Mouse (Mus musculus): ENCODE measurements around the gene Rinl. TPM values are rescaled to one million over a fixed set of nuclear protein-coding genes. Genes with fewer than 3 reads are reported as not detected.

Gene Rinl
- polyA plus RNA-seq, 1 experiment from 2014 or later: 1.9 TPM

DNA sequence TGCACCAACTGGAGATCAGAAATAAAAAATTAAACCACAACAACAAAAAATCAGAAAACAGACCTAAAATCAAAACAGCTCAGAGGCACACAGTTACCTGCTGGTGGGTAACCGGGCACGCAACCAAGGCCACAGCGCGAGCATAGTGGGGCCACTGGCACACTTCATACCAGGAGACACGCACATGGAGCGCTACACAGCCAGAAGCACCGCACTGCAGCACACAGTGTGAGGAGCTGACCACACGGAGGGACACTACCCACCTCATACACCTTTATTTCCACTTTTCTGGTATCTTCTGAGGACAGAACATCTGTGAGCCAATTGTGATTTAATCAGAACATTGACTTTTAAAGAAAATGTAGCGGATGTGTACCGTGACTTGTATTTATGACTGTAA, 28.2 kb downstream of the Rinl start:
- peaks cover 48% of the 10 kb centered on the region for H3K4me1 ChIP-seq (ENCODE audit: control insufficient read depth, insufficient read depth, low read length)
- no peak for DNase-seq (ENCODE audit: low spot score, missing footprints)
- no peaks in the 10 kb centered on the region for H3K27me3 ChIP-seq (ENCODE audit: control insufficient read depth, insufficient read depth, low read length)
- H3K4me2 ChIP-seq: no peak overlapping the region
- WGBS: 93% methylated on average over 10 of the region's 10 CpGs
- peaks cover 76% of the 10 kb centered on the region for H3K36me3 ChIP-seq (ENCODE audit: control insufficient read depth, insufficient read depth, low read length)
- H3K27ac ChIP-seq (ENCODE audit: low read depth, low read length): no peak overlapping the region
- no peak overlapping the region for H3K4me3 ChIP-seq (ENCODE audit: low read depth, low read length)
- no peak overlapping the region for H3K9ac ChIP-seq (ENCODE audit: low read length)
- no peak for ATAC-seq (ENCODE audit: low FRiP score)
- no peaks in the 10 kb centered on the region for H3K9me3 ChIP-seq (ENCODE audit: control insufficient read depth, low read length)

DNA sequence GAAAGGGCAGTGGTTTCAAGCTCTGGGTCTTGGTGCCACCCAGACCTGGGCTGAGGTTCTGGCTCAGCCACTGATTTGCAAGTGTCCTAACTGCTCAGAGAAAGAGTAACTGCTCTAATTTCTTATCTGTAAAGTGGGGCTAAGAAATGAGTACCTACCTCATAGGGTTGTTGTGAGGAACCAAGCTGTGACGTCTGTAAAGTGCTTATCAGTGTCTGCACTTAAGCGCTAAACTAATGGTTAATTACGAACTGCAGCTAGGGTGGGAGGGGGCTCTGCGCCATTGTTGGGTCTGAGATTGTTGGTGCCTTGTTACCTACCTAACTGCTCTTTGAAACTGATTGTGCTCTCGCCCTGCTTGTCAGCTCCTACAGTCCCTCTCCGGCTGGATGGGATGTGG, 28.8 kb downstream of the Rinl start:
- Histone ChIP-seq H3K9ac (ENCODE audit: low read length) (no peak overlapping the region), H3K9me3 (ENCODE audit: control insufficient read depth, low read length) (no peaks in the 10 kb centered on the region), H3K27me3 (ENCODE audit: control insufficient read depth, insufficient read depth, low read length) (no peaks in the 10 kb centered on the region), H3K36me3 (ENCODE audit: control insufficient read depth, insufficient read depth, low read length) (peaks cover 76% of the 10 kb centered on the region), H3K4me2 (no peak overlapping the region), H3K4me3 (ENCODE audit: low read depth, low read length) (no peak overlapping the region), H3K4me1 (ENCODE audit: control insufficient read depth, insufficient read depth, low read length) (peaks cover 42% of the 10 kb centered on the region), H3K27ac (ENCODE audit: low read depth, low read length) (no peak overlapping the region)
- DNase-seq (ENCODE audit: low spot score, missing footprints) (peak; percentile 86), ATAC-seq (ENCODE audit: low FRiP score) (no peak)
- 84% methylated on average over 6 of the region's 6 CpGs for WGBS

DNA sequence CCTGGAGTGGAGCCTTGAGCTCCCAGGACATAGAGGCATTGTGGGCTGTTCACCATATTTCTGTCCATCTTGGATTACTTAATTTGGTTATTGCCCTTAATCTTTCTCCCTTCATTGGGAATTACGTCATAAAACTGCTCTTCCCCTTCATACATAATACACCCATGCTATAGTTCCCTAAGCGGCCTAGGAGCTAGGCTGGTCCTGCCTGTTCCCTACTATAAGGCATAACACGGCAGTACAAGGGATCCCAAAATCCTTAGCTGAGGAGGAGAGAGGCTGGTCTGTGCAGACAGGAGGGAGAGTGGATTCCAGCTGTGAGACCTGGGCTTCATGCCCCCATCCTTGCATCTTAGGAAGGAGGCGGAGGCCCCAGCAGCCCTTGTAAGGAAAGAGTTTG, 29.2 kb downstream of the Rinl start:
- H3K36me3 ChIP-seq (ENCODE audit: control insufficient read depth, insufficient read depth, low read length): peaks cover 77% of the 10 kb centered on the region
- no peak overlapping the region for H3K4me2 ChIP-seq
- H3K4me3 ChIP-seq (ENCODE audit: low read depth, low read length): no peak overlapping the region
- H3K27ac ChIP-seq (ENCODE audit: low read depth, low read length): no peak overlapping the region; the same call in 1 of the 2 replicates
- no peaks in the 10 kb centered on the region for H3K27me3 ChIP-seq (ENCODE audit: control insufficient read depth, insufficient read depth, low read length)
- no peak overlapping the region for H3K9ac ChIP-seq (ENCODE audit: low read length)
- H3K4me1 ChIP-seq (ENCODE audit: control insufficient read depth, insufficient read depth, low read length): peaks cover 39% of the 10 kb centered on the region
- DNase-seq (ENCODE audit: low spot score, missing footprints) (peak; percentile 85), ATAC-seq (ENCODE audit: low FRiP score) (no peak)
- WGBS: 85% methylated on average over 4 of the region's 4 CpGs
- no peaks in the 10 kb centered on the region for H3K9me3 ChIP-seq (ENCODE audit: control insufficient read depth, low read length)

DNA sequence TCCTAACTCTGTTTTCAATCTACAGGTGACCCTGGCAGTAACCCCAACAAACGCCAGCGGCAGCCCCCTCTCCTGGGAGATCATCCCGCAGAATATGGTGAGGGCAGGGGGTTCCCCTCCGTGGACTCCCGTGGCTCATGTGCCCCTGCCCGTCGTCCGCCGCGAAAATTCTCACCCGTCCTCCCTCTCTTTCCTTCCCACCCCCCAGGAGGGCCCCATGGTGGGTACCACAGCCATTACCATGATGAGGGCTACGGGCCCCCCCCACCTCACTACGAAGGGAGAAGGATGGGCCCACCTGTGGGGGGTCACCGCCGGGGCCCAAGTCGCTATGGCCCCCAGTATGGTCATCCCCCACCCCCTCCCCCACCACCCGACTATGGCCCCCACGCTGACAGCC, 29.7 kb downstream of the Rinl start:
- no peak for DNase-seq (ENCODE audit: low spot score, missing footprints)
- Histone ChIP-seq H3K4me1 (ENCODE audit: control insufficient read depth, insufficient read depth, low read length) (peaks cover 36% of the 10 kb centered on the region), H3K4me2 (no peak overlapping the region), H3K27ac (ENCODE audit: low read depth, low read length) (no peak overlapping the region; the same call in 1 of the 2 replicates), H3K9me3 (ENCODE audit: control insufficient read depth, low read length) (no peaks in the 10 kb centered on the region), H3K4me3 (ENCODE audit: low read depth, low read length) (no peak overlapping the region), H3K27me3 (ENCODE audit: control insufficient read depth, insufficient read depth, low read length) (no peaks in the 10 kb centered on the region), H3K9ac (ENCODE audit: low read length) (no peak overlapping the region), H3K36me3 (ENCODE audit: control insufficient read depth, insufficient read depth, low read length) (peaks cover 73% of the 10 kb centered on the region)
- no peak for ATAC-seq (ENCODE audit: low FRiP score)
- WGBS: 88% methylated on average over 18 of the region's 18 CpGs

DNA sequence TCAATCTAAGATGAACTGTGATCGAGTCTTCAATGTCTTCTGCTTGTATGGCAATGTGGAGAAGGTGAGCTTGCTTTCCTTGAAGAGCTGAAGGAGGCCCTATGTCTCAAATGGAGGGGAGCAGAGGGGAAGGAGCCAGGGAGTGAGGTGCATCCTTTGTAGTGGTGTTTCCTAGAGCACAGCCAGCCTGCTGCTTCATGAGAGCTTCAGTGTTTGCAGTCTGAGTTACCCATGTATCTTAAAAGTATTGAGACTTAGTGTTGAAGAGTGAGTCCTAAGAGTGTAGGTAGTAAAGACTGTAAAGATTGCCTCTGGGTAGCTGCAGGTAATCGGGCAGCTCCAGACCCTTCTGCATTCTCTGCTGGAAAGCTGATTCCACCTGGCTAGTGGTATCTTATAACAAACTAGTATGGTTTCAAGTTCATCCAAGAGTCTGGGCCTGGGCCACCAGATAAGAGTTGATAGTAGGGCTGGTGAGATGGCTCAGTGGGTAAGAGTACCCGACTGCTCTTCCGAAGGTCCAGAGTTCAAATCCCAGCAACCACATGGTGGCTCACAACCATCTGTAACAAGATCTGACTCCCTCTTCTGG, 30.2 kb downstream of the Rinl start:
- Histone ChIP-seq H3K9me3 (ENCODE audit: control insufficient read depth, low read length) (no peaks in the 10 kb centered on the region), H3K4me3 (ENCODE audit: low read depth, low read length) (no peak overlapping the region), H3K27ac (ENCODE audit: low read depth, low read length) (no peak overlapping the region), H3K4me1 (ENCODE audit: control insufficient read depth, insufficient read depth, low read length) (peaks cover 35% of the 10 kb centered on the region), H3K36me3 (ENCODE audit: control insufficient read depth, insufficient read depth, low read length) (peaks cover 68% of the 10 kb centered on the region), H3K4me2 (no peak overlapping the region), H3K27me3 (ENCODE audit: control insufficient read depth, insufficient read depth, low read length) (no peaks in the 10 kb centered on the region), H3K9ac (ENCODE audit: low read length) (no peak overlapping the region)
- DNase-seq (ENCODE audit: low spot score, missing footprints): peak; percentile 85
- WGBS: 92% methylated on average over 4 of the region's 4 CpGs
- no peak for ATAC-seq (ENCODE audit: low FRiP score)

DNA sequence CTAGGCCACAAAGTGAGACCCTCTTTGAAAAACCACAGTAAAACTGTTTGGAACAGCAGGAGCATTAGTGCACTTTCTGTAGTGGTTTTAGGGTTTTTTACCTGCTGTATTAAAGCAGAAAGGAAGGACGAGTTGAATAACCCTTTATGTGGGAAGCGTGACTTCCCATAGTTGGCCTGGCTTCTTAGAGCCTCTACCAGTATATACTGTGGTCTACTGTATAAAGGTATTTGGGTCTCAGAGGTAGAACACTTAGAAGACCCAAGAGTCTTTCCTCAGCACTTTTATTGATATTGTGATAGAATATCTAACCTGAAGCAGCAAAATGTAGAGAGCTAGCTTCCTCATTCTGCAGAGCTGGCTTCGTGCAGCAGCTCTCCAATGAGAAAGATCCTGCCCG, 30.8 kb downstream of the Rinl start:
- Histone ChIP-seq H3K9me3 (ENCODE audit: control insufficient read depth, low read length) (no peaks in the 10 kb centered on the region), H3K27me3 (ENCODE audit: control insufficient read depth, insufficient read depth, low read length) (no peaks in the 10 kb centered on the region), H3K4me1 (ENCODE audit: control insufficient read depth, insufficient read depth, low read length) (peaks cover 37% of the 10 kb centered on the region), H3K36me3 (ENCODE audit: control insufficient read depth, insufficient read depth, low read length) (peaks cover 62% of the 10 kb centered on the region), H3K4me3 (ENCODE audit: low read depth, low read length) (no peak overlapping the region), H3K9ac (ENCODE audit: low read length) (no peak overlapping the region), H3K27ac (ENCODE audit: low read depth, low read length) (peak overlapping the region; percentile 71; the same call in 1 of the 2 replicates), H3K4me2 (no peak overlapping the region)
- DNase-seq (ENCODE audit: low spot score, missing footprints) (peak; percentile 87), ATAC-seq (ENCODE audit: low FRiP score) (no peak)
- 83% methylated on average over 4 of the region's 4 CpGs for WGBS

DNA sequence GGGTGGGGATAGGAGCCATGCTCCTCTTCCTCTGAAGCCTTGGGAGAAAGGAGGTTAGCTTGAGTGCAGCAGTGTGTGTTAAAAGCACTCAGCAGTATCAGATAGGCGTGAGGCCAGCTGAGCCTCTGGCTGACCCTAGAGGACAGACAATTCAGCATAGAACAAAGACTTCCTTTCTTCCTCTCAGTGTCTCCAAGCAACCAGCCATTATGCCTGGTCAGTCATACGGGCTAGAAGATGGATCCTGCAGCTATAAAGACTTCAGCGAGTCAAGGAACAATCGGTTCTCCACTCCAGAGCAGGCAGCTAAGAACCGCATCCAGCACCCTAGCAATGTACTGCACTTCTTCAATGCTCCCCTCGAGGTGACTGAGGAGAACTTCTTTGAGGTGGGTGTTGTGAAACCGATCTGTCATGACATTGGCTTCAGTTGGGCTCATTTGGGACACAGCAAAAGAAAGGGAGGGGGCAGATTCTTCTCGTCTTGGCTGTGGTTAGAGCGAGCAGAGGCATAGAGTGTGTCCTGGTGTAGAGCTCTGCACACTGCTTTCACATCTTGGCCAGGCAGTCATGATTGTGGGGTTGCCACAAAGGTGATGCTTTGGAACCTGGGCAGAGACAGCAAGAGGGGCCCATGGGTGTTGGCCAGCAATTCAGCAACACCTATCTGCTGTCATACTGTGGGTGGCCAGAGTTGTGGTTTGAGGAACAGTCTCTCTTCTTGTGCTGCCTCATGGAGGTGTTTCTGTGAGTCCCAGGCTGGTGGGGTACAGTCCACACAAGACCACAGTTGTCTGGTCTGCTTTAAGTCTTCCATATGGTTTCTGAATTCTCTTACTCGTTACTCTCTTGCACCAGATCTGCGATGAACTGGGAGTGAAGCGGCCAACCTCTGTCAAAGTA, 31.8 kb downstream of the Rinl start:
- peak; percentile 91 for DNase-seq (ENCODE audit: low spot score, missing footprints)
- Histone ChIP-seq H3K4me3 (ENCODE audit: low read depth, low read length) (no peak overlapping the region), H3K4me2 (no peak overlapping the region), H3K36me3 (ENCODE audit: control insufficient read depth, insufficient read depth, low read length) (peaks cover 53% of the 10 kb centered on the region), H3K27me3 (ENCODE audit: control insufficient read depth, insufficient read depth, low read length) (no peaks in the 10 kb centered on the region), H3K4me1 (ENCODE audit: control insufficient read depth, insufficient read depth, low read length) (peaks cover 36% of the 10 kb centered on the region), H3K27ac (ENCODE audit: low read depth, low read length) (peak overlapping the region; percentile 71), H3K9ac (ENCODE audit: low read length) (peak overlapping the region; percentile 7; the same call in 1 of the 2 replicates), H3K9me3 (ENCODE audit: control insufficient read depth, low read length) (no peaks in the 10 kb centered on the region)
- ATAC-seq (ENCODE audit: low FRiP score): peak; percentile 53
- WGBS: 47% methylated on average over 12 of the region's 12 CpGs

DNA sequence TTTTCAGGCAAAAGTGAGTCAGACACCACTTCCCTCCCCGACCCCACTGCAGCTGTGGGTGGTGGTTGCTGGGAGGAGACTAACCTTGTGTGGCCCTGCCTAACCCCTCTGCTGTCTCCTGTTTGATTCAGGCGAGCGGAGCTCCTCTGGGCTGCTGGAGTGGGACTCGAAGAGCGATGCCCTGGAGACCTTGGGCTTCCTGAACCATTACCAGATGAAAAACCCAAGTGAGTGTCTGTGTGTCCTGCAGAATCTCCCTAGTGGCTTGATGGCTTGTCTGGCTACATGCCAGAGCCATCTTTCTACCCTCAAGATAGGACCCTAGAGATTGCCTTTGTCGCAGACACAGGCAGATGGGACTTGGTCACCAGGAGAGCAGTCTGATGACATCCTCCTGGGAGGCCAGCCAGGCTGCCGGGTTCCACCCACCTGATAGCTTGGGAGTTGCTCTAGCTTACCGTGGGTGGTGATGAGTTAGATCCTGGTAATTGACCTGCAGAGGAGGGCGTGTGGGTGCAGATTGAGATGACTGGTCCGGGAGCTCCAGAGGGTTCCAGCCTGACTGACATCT, 32.6 kb downstream of the Rinl start:
- no peak overlapping the region for H3K4me3 ChIP-seq (ENCODE audit: low read depth, low read length)
- H3K27ac ChIP-seq (ENCODE audit: low read depth, low read length): peak overlapping the region; percentile 71
- H3K4me2 ChIP-seq: no peak overlapping the region
- no peak for ATAC-seq (ENCODE audit: low FRiP score)
- no peaks in the 10 kb centered on the region for H3K27me3 ChIP-seq (ENCODE audit: control insufficient read depth, insufficient read depth, low read length)
- peaks cover 37% of the 10 kb centered on the region for H3K4me1 ChIP-seq (ENCODE audit: control insufficient read depth, insufficient read depth, low read length)
- H3K9me3 ChIP-seq (ENCODE audit: control insufficient read depth, low read length): no peaks in the 10 kb centered on the region
- H3K9ac ChIP-seq (ENCODE audit: low read length): no peak overlapping the region
- 78% methylated on average over 10 of the region's 10 CpGs for WGBS
- peaks cover 48% of the 10 kb centered on the region for H3K36me3 ChIP-seq (ENCODE audit: control insufficient read depth, insufficient read depth, low read length)
- DNase-seq (ENCODE audit: low spot score, missing footprints): no peak

DNA sequence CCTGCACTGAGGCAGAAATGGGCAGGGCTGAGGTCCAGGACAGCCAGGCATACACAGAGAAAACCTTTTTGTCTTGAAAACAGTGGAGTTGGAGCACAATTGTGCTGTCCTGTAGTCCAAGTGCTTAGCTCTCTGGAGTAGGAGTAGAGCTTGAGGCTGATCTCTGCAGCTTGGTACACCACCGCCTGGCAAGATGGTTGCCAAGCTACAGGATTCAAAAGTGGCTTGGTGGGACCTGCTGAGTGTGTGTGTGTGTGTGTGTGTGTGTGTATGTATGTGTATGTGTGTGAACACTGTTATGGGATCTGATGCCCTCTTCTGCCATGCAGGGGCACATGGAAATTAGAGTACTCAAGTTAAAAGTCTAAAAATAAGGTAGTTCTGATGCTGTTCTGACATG, 33.8 kb downstream of the Rinl start:
- Histone ChIP-seq H3K4me1 (ENCODE audit: control insufficient read depth, insufficient read depth, low read length) (peaks cover 35% of the 10 kb centered on the region), H3K27me3 (ENCODE audit: control insufficient read depth, insufficient read depth, low read length) (no peaks in the 10 kb centered on the region), H3K4me2 (no peak overlapping the region), H3K9me3 (ENCODE audit: control insufficient read depth, low read length) (no peaks in the 10 kb centered on the region), H3K36me3 (ENCODE audit: control insufficient read depth, insufficient read depth, low read length) (peaks cover 39% of the 10 kb centered on the region), H3K4me3 (ENCODE audit: low read depth, low read length) (no peak overlapping the region), H3K9ac (ENCODE audit: low read length) (no peak overlapping the region), H3K27ac (ENCODE audit: low read depth, low read length) (no peak overlapping the region)
- ATAC-seq (ENCODE audit: low FRiP score) (no peak), DNase-seq (ENCODE audit: low spot score, missing footprints) (peak; percentile 83)
- 65% methylated on average over 1 of the region's 1 CpGs for WGBS

All from midbrain, embryonic 11.5 days (tissue).